Mouse (Mus musculus) stomach, embryonic 14.5 days (tissue): ENCODE results near the gene Dnah7a. TPM values are rescaled to one million over a fixed set of nuclear protein-coding genes. Genes with fewer than 3 reads are reported as not detected.
A peak's percentile ranks its signal among the peaks of the same experiment; 100 is the strongest.
"Not testable (repeated sequence)": the region's sequence is repeated elsewhere in the genome, so short reads cannot be mapped to it uniquely, and the experiment has no call there.

Source experiments
- ATAC-seq: fragments of 200-750 bp; cut with Nextera tagmentation; 2 replicates; pipeline ENCODE4 v1.8.0; 2017; ENCODE audit warnings: low read depth, moderate TSS enrichment; ENCODE audit not compliant: insufficient number of reproducible peaks, insufficient read depth, low FRiP score
- H3K27ac ChIP-seq: fragments of 300-500 bp; sonication (generic); 2 replicates; pipeline ENCODE4 v1.5.1; 2014; ENCODE audit warnings: mild to moderate bottlenecking, low read length, moderate library complexity, mixed read lengths
- H3K27me3 ChIP-seq: fragments of 300-500 bp; sonication (generic); 2 replicates; pipeline ENCODE4 v1.6.1; 2014; ENCODE audit warnings: low read length, control low read depth, mixed read lengths; ENCODE audit not compliant: control insufficient read depth, insufficient read depth
- H3K36me3 ChIP-seq: fragments of 300-500 bp; sonication (generic); 2 replicates; pipeline ENCODE4 v1.6.1; 2014; ENCODE audit warnings: mild to moderate bottlenecking, control low read depth, low read length, moderate library complexity, mixed read lengths; ENCODE audit not compliant: control insufficient read depth, insufficient read depth
- H3K4me1 ChIP-seq: fragments of 300-500 bp; sonication (generic); 2 replicates; pipeline ENCODE4 v1.6.1; 2014; ENCODE audit warnings: low read length, control low read depth, mixed read lengths; ENCODE audit not compliant: control insufficient read depth, insufficient read depth
- H3K4me2 ChIP-seq: fragments of 300-500 bp; sonication (generic); replicated peaks from 2 replicates; pipeline ENCODE4 v1.6.1; 2014; ENCODE audit warnings: low read depth, low read length, control low read depth
- H3K4me3 ChIP-seq: fragments of 300-500 bp; sonication (generic); 2 replicates; pipeline ENCODE4 v1.5.1; 2014; ENCODE audit warnings: low read depth, low read length, control low read depth
- H3K9ac ChIP-seq: fragments of 300-500 bp; sonication (generic); replicated peaks from 2 replicates; pipeline ENCODE4 v1.6.1; 2014; ENCODE audit warnings: low read depth, mild to moderate bottlenecking, control low read depth, low read length, moderate library complexity, mixed read lengths
- H3K9me3 ChIP-seq: fragments of 300-500 bp; sonication (generic); 2 replicates; pipeline ENCODE4 v1.6.1; 2016; ENCODE audit warnings: low read depth, low read length, control low read depth; ENCODE audit not compliant: control insufficient read depth
- WGBS: fragments of 180-500 bp; shearing (Covaris S2); extraction: QIAGEN DNeasy Blood & Tissue Kit; methylation state at CpG from one replicate; pipeline ENCODE4 v1.1.7; 2014; 5-methylcytosine and 5-hydroxymethylcytosine counted together
- polyA plus RNA-seq: library from polyadenylated mRNA; unstranded; fragments of >200 nt; fragmentation: Nextera tagmentation; extraction: Ambion mirVana; gene quantifications from 2 replicates; pipeline ENCODE4 v1.2.1, GENCODE M21; 2014

Gene Dnah7a
- polyA plus RNA-seq, 1 experiment from 2014 or later, result 1.2 TPM

DNA sequence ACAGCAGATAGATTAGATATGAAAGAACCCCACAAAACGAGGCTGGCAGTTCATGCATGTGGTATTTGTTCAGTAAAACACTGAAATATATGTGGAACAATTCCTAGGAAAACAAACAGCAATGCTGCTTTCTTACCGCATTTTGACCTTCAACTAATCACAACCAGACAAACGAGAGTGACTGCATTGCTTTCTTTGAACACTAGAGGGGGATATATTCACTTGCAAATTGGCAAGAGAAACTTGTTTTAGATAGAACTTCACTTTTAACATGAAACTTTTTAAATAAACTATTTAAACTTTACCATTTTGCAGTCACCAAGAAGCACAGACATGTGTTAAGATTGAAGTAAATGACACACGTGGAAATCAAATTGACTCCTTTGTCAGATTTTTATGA is 8.9 kb upstream of the Dnah7a start:
- Histone ChIP-seq H3K9ac (no peak overlapping the region), H3K9me3 (no peaks in the 10 kb centered on the region), H3K36me3 (no peaks in the 10 kb centered on the region), H3K4me1 (no peaks in the 10 kb centered on the region), H3K27me3 (no peaks in the 10 kb centered on the region), H3K4me3 (no peak overlapping the region), H3K27ac (no peak overlapping the region), H3K4me2 (no peak overlapping the region)
- 3% methylated on average over 4 of the region's 4 CpGs for WGBS
- ATAC-seq, result no peak

DNA sequence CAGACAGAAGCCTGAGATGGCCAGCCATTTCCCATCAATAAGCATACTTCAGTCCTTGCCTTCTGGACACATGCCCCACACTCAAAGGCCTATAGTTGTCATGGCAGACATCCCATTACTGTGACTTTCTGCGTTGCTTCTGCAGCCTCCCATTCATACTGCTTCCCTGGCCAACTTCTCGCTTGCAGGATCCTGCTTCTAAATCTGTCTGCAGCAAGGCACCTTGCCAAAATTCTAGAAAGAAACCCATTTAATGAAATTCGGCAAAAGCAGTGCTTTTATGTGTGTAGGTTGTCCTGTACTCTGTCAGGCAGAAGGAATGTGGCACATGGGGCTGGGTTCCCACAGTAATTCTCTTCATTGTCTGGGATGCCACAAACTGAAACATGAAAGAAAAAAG is 6.8 kb upstream of the Dnah7a start:
- H3K9ac ChIP-seq, H3K4me3 ChIP-seq, H3K36me3 ChIP-seq, H3K9me3 ChIP-seq, H3K4me2 ChIP-seq, H3K27me3 ChIP-seq, ATAC-seq, H3K4me1 ChIP-seq, H3K27ac ChIP-seq: not testable (repeated sequence)
- 35% methylated on average over 2 of the region's 3 CpGs for WGBS

DNA sequence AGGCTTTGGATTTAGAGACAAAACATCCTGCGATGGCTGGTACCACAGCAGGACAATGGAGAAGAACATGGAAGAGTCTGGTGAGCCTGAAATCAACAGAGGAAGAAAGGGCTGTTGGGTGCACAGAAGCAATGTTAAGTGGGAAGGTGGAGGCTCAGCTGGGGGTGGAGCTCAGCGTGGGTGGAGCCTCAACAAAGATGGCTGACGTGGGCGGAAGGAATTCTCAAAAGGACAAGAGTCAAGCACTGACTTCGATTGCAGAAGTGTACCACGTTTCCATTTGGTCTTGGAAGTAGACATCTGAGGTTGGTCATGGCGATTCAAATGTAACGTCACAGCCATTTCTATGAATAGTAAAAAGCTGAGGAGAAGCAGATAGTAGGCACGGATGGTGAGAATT is 4.5 kb upstream of the Dnah7a start:
- H3K27ac ChIP-seq, result no peak overlapping the region
- no peaks in the 10 kb centered on the region for H3K9me3 ChIP-seq
- 90% methylated on average over 9 of the region's 9 CpGs for WGBS
- H3K36me3 ChIP-seq, result no peaks in the 10 kb centered on the region
- H3K9ac ChIP-seq, result no peak overlapping the region
- H3K4me2 ChIP-seq, result no peak overlapping the region
- H3K27me3 ChIP-seq, result no peaks in the 10 kb centered on the region
- 0 out of 2 replicates have a peak, but pooled peaks cover 3% of the 10 kb centered on the region for H3K4me1 ChIP-seq
- H3K4me3 ChIP-seq, result no peak overlapping the region
- ATAC-seq, result no peak

DNA sequence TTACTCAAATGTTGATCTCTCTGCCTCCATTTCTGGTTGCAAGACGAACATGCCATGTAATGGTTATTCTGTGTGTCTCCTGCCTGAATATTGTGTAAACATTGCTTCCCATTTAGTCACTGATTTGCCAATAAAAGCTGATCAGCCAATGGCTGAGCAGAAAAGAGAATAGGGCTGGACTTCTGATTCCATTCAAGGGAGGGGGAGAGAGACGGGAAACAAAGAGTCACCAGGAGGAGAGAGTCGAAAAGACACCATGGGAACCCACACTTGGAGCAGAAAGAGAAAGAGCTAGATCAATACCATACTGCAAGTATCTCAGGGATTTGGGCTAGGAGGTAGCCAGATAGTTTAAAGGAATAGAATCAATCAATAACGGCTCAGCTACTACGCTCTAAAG is 3.0 kb upstream of the Dnah7a start:
- not testable (repeated sequence) for ATAC-seq, H3K27me3 ChIP-seq, H3K4me3 ChIP-seq, H3K4me2 ChIP-seq, H3K27ac ChIP-seq, H3K36me3 ChIP-seq, H3K9me3 ChIP-seq, H3K9ac ChIP-seq, H3K4me1 ChIP-seq
- WGBS, result 62% methylated on average over 5 of the region's 5 CpGs

DNA sequence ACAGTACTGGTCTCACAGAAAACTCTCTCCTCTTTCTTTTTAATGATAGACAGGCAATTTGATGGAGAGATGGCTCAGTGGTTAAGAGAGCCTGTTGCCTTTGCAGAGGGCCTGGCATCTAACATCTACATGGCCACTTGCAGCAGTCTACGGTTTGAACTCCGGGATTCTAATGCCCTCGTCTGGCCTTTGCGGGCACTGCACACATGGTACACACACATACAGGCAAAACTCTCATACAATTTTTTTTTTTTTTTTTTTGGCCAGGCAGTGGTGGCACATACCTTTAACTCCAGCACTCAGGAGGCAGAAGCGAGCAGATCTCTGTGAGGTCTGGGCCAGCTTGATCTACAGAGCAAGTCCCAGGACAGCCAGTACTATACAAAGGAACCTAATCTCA is 2.4 kb downstream of the Dnah7a start:
- no peak for ATAC-seq
- WGBS, result 87% methylated on average over 5 of the region's 5 CpGs
- no peak overlapping the region for H3K27ac ChIP-seq
- H3K4me1 ChIP-seq, result 0 out of 2 replicates have a peak, but pooled peaks cover 3% of the 10 kb centered on the region
- no peaks in the 10 kb centered on the region for H3K27me3 ChIP-seq
- no peak overlapping the region for H3K4me2 ChIP-seq
- no peak overlapping the region for H3K9ac ChIP-seq
- no peaks in the 10 kb centered on the region for H3K36me3 ChIP-seq
- no peaks in the 10 kb centered on the region for H3K9me3 ChIP-seq
- H3K4me3 ChIP-seq, result no peak overlapping the region

DNA sequence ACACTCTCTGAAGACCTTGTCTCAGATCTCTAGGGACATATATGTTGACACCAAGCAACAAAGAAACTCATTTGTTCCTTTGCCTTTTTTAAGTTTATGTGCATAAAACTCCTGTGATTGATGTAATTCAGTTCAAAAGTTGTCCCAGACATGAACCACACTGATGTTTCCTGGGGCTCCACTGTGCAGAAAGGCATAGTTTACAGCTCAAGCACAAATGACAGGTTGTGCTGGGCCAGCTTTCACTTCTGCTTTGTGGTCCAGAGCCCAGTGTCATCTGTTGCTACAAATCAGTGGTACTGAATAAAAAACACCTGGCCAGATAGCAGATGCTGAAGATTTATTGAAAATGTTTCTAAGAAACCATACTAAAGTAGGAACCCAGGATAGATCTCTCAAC is 42.3 kb downstream of the Dnah7a start:
- not testable (repeated sequence) for H3K36me3 ChIP-seq, H3K9ac ChIP-seq, H3K4me2 ChIP-seq, H3K9me3 ChIP-seq, H3K4me1 ChIP-seq, ATAC-seq, H3K4me3 ChIP-seq, H3K27me3 ChIP-seq, H3K27ac ChIP-seq

DNA sequence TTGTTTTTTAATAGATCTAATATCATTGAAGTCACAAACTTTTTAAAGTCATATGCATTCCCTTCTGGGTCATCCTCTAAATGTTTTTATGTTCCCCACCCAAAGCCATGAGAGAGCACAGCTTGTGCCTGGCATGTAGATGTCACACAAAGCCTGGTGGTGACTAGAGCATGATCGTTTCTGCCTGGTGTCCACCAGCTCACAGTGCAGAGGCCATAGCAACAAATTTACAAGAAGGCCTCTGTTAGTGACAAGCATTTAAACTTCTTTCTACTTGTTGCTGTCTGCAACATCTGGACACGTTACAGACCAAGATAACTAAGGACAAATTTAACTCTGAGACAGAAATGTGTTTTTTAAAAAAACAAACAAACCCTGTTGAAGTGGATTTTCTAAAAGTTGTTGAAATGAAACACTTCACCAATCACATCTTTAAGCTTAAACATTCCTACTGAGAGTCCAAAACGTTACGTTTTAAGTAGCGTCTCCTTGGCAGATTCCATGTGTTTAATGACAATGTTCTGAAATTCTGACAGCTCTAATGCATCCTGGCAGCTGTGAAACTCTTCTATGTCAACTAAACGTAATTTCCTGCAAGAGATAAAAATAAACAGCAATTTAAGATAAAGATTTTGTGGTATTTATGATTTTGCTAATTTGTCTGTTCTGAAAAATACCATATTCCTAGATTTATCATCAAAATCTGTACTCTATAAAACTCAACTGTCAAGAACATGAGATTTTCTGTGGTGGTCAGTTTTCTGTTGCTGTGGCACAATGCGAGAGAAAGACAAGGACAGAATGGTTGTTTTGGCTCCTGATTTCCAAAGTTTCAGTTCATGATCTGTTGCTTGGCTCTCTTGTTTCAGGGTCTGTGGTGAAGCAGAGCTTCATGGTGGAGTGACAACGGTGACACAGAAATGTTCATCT is 66.5 kb downstream of the Dnah7a start:
- Histone ChIP-seq H3K9me3 (no peaks in the 10 kb centered on the region), H3K4me1 (no peaks in the 10 kb centered on the region), H3K27ac (no peak overlapping the region), H3K27me3 (no peaks in the 10 kb centered on the region), H3K9ac (no peak overlapping the region), H3K4me2 (no peak overlapping the region), H3K4me3 (no peak overlapping the region), H3K36me3 (no peaks in the 10 kb centered on the region)
- ATAC-seq, result peak; percentile 37; the same call in 1 of the 2 replicates
- WGBS, result 41% methylated on average over 8 of the region's 8 CpGs

DNA sequence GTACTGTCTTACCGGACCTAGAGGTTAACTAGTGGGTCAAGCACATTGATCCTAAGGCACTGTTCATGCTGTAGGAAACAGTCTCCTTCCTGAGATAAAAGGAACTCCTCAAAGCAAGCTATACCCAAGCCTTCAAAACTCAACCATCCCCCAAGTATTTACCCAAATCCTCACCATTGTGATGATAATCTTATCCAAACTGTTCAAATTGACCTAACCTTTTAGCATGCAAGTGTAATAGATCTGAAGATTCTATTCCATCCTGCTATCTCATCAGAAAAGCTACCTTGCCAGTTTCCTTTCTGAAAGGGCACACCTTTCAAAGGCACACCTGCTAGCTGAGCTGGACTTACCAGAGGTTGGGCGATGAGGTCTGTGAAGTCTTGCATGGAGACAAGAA is 70.9 kb downstream of the Dnah7a start:
- WGBS, result 70% methylated on average over 2 of the region's 2 CpGs
- not testable (repeated sequence) for H3K27me3 ChIP-seq, ATAC-seq

DNA sequence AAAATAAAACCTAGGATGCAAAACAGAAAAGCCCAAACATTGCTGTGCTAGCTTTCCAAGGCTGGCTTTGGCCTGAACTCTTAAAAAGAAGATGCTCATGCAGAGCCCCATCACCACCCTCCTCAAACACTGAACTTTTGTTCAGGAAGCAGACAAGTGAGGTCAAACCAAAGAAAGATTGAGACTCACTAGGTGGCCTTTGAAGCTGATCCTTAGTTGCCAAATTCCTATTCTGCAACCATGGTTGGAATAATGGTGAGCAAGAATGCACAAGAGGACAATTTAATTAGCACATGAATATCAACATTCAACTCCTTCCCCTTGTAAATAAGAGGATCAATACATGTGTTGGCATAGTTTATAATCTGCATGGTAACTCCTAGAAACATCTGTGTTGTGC is 74.5 kb downstream of the Dnah7a start:
- H3K27me3 ChIP-seq, H3K4me3 ChIP-seq, H3K27ac ChIP-seq, H3K4me2 ChIP-seq, ATAC-seq, H3K4me1 ChIP-seq, H3K36me3 ChIP-seq, H3K9ac ChIP-seq, H3K9me3 ChIP-seq: not testable (repeated sequence)

More for the DNA sequence above, 70.9 kb downstream of the Dnah7a start:
- H3K4me2 ChIP-seq, H3K36me3 ChIP-seq, H3K9me3 ChIP-seq, H3K9ac ChIP-seq, H3K4me1 ChIP-seq, H3K27ac ChIP-seq, H3K4me3 ChIP-seq: not testable (repeated sequence)
